Mouse (Mus musculus) monocyte, adult 2 months (primary cell): ENCODE results near the gene Pex12.
"Not testable (repeated sequence)": the region's sequence is repeated elsewhere in the genome, so short reads cannot be mapped to it uniquely, and the experiment has no call there.

Experiments
- DNase-seq, 2 experiments: peaks; one replicate each; pipeline ENCODE4 v3.0.0; 2022; ENCODE audit warnings: low spot score in 2 of 2, low read depth in 1 of 2

Gene Pex12

GRCm38 (mm10) chr11:83289036-83289435 is 13.3 kb downstream of the Pex12 start:
- DNase-seq = no peak

DNA sequence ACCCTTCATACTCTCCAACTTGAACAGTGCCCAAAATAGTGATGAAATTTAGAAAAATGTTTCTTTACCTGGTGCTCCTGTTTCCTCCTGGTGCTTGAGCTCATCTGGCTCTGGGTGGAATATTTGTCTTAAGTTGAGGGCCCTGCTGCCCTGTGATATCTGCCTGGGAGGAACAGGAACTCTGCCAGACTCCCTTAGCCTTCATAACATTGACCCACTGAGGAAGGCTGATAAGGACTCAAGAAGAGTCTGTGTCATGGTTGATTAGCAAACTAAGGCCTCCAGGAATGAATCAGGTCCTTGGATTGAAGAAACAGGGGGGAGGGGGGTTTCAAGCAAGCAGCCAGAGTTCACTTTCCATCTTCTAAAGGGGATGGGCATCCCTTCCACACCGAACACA is 15.8 kb downstream of the Pex12 start, which contains the start of gene Slfn14:
Gene Slfn14 (minus strand): TSS at position 161 of the 400 bp plus-strand sequence.
- no peak for DNase-seq

- no peak for DNase-seq
These were observed 16.8 kb downstream of the Pex12 start for GRCm38 (mm10) chr11:83285627-83286026.

- DNase-seq = no peak
These were observed 20.3 kb downstream of the Pex12 start for GRCm38 (mm10) chr11:83282084-83282483.

GRCm38 (mm10) chr11:83279691-83280090 is 22.7 kb downstream of the Pex12 start:
- no peak for DNase-seq

- DNase-seq = no peak
These were observed 23.4 kb downstream of the Pex12 start for GRCm38 (mm10) chr11:83279024-83279423.

GRCm38 (mm10) chr11:83276251-83276650 is 26.1 kb downstream of the Pex12 start:
- DNase-seq = no peak

- no peak for DNase-seq
These were observed 30.2 kb downstream of the Pex12 start for GRCm38 (mm10) chr11:83271951-83272843.

DNA sequence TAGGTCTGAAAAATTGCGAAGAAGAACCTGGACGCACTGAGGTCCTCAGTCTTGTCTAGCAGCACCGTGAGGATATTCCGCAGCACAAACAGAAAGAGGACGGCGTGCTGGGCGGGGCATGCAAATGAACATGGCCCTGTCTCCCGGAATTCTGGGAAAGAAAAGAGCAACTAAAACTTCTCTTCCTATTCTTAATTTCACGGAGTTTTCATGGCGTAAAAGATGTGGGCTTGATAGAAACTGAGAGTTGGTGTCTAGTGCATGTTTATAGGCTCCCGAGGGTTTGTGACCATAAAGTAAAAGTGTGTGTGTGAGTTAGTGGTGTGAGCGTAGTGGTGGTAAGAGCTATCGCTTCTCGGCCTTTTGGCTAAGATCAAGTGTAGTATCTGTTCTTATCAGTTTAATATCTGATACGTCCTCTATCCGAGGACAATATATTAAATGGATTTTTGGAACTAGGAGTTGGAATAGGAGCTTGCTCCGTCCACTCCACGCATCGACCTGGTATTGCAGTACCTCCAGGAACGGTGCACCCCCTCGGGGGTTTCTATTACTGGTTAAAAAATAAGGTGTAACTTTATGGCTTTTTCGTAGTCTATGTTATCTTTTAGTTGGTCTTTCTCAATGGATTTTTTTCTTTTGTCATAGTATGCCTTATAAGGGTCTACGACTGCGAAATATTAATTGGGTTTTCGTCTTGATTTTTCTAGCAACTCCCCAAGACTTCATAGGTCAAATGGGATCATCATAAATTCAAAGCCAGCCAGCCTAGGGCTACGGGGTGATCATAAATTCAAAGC is 31.0 kb downstream of the Pex12 start:
- peak; percentile 57 to 77 for DNase-seq

DNA sequence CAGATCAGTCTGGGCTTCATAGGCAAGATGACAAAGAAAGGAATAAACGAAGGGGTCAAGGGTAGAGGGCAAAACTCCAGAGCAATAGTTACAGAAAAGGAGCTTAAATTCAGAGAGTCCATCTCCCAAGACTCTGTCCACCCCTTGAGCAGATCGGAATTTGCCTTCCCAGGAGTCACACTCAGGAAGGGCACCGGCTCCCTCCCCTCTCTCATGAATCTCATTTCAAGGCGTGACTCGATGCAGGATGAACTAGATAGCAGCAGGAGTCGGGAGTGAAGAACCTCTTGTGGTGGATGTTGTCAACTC is 31.6 kb downstream of the Pex12 start:
- no peak for DNase-seq

DNA sequence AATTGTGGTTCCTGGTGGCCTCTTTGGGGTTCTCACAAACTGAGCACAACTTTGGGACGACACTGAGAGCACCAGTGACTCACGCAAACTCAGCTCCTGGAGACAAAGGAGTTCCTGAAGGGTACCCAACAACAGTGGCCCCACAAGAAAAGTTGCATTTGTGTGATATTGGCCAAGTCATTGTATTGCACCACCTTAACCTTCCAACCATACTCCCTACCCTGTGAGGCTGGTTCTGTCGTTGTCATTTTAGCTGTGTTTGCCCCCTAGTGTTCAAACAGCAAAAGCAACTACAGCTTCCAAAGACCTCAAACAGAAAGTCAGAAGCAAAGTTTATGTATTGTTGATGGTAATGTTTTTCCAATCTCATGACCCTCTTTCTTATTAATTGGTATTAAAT is 39.2 kb downstream of the Pex12 start:
- no peak for DNase-seq

- DNase-seq = no peak
These were observed 39.7 kb downstream of the Pex12 start for GRCm38 (mm10) chr11:83262673-83263072.

GRCm38 (mm10) chr11:83257211-83257610 is 45.2 kb downstream of the Pex12 start:
- DNase-seq = not testable (repeated sequence)
